Mouse (Mus musculus) adrenal gland, adult 18-20 months (tissue): ENCODE results near the gene Spef1. TPM values are rescaled to one million over a fixed set of nuclear protein-coding genes. Genes with fewer than 3 reads are reported as not detected.

Experiments
- DNase-seq, 2 experiments: peaks; one replicate each; pipeline ENCODE4 v3.0.0; 2021 to 2022; ENCODE audit warnings: low spot score in 2 of 2
- total RNA-seq, 2 experiments: library from RNA; stranded (reverse); gene quantifications; 1 replicate in 1 of 2; 2 replicates in 1 of 2; pipeline ENCODE4 v1.2.3; 2021

The Spef1 gene
- total RNA-seq, 2 experiments from 2014 or later, result 4.5 to 5.6 TPM

DNA sequence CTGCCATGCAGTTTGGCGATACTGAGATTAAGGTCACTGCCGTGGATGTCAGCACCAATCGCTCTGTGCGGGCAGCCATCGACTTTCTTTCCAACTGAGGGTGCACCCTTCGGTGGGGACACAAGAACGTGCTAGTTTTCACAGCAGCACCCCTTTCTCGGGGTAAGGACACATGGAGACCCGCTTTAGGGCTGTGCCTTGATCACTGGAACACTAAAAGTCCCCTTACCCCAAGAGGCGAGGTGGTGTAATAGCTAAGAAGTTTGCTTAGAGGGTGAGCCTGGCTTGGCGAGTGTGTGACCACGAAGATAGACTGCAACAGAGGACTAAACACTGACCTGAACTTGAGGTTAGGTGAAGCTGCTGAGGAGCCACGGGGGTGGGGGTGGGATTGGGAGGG lies 42.0 kb downstream of the Spef1 start:
- no peak for DNase-seq

DNA sequence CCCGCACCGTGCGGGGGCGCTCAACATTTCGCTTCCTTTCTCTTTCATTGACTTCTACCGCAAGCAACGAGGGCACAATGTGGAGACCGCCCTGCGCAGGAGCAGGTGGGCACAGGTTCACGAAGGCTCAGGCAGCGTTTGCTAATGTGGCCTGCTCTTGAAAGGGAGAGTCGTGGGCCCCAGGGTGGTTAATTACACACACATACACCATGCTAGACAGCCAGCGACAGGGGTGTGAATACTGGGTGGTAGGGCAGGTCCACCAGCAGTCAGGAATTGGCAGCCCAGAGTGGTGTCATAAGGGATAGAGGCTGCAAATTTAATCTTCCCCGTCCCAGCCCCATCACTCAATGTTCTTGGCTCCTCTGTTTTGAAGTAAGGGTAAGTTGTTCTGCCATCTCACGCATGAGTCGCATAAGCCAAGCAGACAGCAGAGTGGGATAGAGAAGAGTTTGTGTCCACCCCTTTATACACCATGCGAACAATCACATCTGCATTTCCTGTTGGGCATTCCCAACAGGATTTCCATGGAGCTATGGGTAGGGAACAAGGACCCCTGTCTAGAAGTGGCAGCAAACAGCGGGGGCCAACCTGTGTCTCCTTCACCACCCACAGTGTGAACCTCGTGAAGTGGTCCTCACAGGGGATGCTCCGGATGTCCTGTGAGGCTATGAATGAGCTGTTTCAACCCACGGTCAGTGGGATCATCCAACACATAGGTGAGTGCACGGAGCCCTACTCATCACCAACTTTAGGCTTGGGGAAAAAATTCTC lies 43.9 kb downstream of the Spef1 start:
- DNase-seq, result no peak

DNA sequence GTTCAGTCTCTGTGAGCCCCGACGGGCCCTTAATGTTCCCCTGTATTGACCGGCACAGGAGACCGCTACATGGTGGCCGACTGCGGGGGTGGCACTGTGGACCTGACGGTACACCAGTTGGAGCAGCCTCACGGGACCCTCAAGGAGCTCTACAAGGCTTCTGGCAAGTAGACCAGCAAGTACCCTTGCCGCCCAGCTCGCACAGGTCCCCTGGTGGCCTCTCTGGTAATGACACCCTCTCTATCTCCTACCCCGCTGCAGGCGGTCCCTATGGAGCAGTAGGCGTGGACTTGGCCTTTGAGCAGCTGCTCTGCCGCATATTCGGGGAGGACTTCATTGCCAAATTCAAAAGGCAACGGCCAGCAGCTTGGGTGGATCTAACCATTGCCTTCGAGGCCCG lies 44.5 kb downstream of the Spef1 start:
- DNase-seq, result peak; percentile 67 to 76

DNA sequence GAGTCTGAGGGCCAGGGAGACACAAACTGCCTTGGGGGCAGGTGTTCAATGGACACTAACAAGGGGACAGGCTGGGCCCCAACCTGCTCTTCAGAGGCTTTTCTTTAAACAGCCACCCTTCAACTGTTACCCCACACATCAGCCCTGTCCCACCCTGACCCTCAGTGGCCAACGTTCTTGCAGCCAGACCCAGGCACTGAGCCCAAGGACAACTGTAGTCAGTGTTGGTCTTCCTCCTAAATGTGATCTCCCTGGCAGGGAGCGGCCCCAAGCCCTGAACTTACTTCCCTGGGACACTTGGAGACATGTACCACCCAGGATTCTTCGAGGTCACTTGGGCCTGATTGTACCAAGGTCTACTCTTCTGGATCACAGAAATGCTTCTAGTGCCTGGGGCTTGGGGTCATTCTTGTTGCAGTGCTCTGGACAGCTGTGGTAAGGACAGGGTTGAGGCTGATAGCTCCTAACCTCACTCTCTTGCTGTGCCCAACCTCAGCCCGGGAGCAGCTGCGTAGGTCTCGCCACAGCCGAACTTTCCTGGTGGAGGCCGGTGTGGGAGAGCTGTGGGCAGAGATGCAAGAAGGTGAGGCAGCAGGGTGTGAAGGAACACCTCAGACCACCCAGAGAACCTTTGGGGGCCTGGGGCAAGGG lies 45.6 kb downstream of the Spef1 start:
- no peak for DNase-seq

DNA sequence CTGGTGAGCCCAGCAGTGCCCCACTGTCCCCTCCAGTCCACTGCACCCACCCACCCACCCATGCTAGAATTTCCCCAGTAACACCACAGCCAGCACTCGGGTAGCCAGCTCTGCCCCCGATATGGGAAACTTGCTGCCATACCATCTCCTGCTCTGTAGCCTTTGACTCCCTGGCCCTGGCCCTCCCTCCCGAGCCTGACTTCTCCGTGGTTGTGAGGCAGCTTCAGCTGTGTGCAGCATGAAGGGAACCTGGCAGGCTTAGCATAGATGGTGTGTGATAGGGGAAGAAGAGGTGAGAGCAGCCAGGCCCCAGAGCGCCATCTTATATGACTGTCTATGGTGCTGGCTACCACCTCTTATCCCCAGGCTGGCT lies 46.6 kb downstream of the Spef1 start:
- DNase-seq, result no peak

DNA sequence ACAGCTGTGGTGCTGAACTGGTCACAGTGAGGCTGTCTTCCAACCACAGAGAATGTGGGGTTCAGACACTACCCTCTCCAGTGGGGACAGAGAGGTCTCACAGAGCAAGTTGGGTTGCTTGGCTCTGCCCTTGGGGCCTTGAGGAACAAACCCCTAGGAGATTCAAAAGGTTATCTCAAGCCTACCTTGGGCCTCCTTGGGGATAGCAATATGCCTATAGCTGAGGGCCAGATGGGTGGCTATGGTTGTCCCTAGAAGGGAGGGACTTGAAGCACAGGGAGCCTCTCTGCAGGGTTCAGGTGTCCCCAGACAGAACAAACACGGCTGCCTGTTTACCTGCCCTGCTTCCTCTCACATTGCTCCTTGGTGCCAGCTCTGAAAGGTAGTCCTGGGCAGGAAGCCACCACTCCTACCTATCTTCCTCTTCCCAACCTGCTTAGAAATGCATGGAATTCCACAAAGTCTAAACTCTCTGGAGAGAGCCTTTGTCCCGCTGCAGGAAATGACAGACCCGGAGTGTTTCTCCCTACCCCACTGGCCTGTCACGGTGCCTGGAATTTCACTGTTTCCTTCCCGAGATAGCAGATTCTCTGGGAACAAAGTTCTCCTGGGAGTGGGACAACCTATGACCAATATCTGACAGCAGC lies 47.1 kb downstream of the Spef1 start:
- DNase-seq, result no peak

DNA sequence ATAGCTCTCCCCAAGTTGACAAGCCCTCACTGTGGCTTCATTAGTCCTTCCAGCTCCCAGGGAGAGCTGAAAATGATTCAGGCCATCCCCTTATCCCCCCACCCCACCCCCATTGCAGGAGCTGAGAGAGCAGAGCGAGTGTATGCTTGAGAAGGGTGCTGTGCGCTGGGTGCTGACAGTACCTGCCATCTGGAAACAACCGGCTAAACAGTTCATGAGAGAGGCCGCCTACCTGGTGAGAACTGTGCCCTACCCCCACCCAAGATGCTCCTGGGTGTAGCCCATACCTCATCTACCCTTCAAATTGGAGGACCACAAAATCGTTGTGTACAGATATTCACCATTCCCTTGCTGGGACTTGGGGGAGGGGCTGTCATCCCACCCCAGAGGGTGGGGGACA lies 47.8 kb downstream of the Spef1 start:
- no peak for DNase-seq

DNA sequence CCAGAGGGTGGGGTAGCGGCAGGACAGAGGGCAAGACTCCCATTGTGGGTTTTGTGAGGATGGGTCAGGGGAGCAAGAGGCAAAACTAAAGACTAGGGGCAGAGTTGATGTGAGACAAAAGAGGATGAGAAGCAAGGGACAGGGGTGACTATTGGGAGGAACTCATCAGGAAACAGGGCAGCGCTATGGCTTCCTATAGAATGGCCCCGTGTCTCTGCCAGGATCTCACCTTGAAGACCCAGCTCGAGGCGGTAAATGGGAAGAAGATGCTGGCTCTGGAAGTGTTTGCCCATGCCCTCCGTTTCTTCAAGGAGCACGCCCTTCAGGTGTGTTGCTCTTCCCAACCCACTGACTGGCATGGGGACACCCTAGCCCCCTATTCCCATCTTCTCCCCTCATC lies 48.3 kb downstream of the Spef1 start:
- DNase-seq, result no peak

DNA sequence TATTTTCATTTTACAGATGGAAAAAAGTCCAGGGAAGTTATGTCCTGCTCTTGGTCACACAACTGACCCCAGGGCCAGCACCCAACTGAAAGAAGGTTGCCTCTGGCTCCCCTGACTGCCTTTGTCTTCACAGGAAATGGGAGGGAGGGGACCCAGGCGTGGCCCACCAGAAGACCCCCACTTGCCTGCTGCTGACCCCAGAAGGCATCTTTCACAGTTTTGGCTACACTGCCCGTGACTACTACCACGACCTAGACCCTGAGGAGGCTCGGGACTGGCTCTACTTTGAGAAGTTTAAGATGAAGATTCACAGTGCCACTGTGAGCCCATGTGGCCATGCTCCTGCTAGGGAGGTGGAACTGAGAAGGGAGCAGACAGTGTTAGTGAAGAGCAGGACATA lies 48.8 kb downstream of the Spef1 start:
- DNase-seq, result no peak

DNA sequence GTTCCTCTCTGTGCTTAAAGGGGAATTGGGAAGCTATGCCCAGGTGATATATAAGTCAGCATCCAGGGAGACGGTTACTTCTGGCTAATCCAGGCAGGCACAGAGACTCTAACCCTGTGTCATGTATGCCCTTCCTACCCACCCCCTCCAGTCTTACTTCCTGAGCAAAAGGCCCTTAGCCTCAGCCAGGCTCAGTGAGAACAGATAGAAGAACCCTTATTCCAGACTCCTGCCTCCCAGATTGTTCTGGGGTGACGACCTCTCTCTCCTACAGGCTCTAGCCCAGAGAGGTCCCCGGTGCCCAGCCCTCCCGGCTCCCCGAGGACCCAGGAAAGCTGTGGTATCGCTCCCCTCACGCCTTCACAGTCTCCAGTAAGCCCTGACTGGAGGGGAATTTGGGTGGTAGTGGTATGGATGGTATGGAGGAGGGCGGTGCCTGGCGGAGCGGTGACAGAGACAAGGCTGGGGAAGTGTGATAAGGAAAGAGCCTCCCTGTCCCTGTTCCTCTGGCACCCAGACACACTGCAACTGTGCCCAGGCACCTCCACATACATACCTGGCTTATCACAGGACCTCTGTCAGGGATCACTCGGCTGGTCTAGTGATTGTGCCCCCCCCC lies 51.5 kb downstream of the Spef1 start:
- peak in 1 of 2 experiments; percentile 1 for DNase-seq

DNA sequence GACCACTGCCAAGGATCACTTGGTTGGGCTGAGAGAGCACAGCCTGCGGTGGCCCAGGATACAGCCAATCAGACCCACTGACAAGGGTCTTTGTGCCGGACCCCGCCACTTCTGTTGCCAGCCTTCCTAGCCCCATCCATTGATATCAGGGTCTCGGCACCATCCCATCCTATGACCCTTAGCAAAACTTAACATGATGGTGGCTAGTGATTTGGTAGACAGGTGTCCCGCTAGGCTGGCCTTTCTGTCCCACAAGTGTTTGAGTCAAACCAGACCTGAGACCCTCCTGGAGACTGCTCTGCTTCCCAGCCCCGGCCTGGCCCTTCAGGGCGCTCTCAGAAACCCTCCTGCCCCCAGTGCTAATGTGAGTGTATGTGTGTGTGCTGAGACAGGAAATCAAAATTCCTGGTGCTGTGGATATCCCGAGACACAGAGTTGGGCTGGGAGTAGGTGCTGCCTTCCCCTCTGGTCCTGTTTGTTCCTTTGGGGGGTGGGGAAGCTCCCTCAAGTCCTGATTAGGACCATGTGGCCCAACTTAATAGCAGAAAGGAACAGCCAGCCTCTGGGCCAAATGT lies 52.2 kb downstream of the Spef1 start:
- DNase-seq, result peak in 1 of 2 experiments; percentile 1

DNA sequence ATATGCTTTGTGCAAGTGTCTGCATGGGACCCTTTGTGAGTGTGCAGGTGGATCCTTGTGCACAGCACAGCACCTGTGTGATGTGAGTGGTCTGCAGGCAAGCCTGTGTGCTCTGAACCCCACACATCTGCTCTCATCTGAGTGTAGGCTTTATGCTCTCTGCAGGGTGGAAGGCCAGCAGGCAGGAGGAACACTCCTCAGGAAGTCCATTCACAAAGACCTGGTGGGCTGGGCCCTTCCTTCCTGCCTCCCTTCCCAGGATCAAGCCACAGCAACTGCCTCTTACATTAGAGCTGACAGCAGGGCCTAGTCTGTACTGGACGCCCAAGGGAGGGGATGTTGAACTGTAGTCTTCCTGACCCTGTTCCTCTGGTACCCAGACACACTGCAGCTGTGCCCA lies 52.7 kb downstream of the Spef1 start:
- peak in 1 of 2 experiments; percentile 1 for DNase-seq

DNA sequence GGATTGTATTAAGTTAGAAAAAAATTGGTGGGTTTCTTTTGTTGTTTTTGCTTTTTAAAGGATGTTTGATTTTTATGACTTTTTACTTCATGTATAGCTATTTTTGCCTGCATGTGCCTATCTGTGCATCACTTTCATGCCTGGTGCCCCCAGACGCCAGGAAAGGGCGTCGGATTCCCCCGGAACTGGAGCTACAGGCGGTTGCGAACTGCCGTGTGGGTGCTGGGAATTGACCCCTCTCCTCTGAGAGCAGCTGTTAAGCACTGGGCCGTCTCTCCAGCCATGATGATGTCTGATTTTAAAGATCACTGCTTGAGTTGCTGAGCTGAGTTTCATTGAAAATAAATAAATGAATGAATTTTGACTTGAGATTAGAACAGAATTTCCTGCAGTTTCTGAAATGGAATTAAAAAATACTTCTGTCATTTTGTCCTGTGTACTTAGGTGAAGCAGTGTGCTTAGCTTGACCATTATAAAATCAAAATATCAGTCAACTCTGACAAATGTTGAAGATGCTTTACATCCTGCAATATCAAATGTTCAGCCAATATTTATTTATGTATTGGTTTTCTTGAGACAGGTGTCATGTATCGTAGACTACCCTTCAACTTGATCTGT lies 54.0 kb downstream of the Spef1 start, which contains the start of gene Gm11037:
Gene Gm11037, plus strand, starts transcription at position 568 of the 618 bp plus-strand sequence.
- no peak for DNase-seq

DNA sequence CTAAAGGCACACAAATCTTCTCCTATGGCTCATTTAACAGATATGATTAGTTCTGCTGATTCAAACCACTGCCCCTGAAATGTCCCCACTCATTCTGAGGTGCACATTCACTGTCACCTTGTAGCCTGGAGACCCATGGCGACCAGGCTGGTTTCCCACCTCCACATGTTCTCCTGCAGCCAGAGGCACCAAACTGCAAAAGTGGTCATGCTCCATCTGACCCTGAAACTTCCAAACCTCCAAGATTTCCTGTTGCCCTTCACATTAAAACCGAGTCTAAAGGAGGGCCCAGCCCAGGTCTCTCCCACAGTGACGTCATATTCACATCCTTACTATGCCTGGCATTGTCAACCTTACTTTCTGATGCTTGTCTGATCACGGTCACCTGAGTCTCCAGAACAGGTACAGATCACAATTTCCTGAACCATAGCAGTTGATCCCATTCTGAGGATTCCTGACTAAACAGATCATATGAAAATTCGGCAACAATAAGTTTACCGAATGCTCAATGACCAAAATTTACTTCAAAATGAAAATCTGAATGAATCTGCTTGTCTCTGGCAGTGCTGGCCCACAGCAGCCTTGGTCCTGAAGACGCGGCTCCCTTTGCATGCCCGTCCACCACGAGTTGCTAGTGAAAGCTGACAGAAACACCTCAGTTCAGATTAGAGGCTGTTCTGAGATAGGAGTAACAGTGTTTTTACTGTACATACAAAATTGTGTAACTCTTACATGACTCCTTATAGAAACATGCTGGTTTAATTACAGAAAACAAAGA lies 54.8 kb downstream of the Spef1 start:
- peak in 1 of 2 experiments; percentile 1 for DNase-seq

DNA sequence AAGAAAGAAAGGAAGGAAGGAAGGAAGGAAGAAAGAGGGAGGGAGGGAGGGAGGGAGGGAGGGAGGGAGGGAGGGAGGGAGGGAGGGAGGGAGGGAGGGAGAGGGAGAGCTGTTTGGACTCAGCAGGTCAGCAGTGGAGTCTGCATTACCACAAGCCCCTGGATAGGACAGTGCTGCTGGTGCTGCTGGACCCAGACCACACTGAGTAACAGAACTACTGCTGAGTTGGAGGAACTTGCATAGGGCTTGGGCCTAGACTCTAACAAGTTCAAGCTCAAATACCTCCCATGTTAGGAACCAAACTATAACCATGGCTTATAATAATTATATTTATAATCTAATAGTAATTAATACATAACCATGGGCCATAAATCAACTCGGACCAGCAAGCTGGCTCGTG lies 56.2 kb downstream of the Spef1 start:
- no peak for DNase-seq

DNA sequence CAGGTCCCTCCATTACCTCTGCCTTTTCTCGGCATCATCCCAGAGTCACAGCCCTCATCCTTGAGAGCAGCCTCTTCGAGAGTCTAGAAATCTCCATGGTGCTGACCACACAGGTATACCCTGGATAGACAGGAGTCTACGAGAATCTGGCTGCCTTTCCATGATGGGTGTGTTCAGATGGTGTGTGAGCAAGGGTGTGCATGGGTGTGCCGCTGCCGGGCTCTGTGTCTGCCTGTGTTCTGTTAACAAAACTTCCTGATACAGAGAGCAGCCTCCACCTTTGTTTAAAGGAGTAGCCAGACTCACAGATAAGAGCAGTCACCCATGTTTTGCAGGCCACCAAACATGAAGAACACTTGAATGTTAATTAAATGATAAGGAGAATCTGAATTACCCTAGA lies 57.2 kb downstream of the Spef1 start:
- DNase-seq, result no peak

DNA sequence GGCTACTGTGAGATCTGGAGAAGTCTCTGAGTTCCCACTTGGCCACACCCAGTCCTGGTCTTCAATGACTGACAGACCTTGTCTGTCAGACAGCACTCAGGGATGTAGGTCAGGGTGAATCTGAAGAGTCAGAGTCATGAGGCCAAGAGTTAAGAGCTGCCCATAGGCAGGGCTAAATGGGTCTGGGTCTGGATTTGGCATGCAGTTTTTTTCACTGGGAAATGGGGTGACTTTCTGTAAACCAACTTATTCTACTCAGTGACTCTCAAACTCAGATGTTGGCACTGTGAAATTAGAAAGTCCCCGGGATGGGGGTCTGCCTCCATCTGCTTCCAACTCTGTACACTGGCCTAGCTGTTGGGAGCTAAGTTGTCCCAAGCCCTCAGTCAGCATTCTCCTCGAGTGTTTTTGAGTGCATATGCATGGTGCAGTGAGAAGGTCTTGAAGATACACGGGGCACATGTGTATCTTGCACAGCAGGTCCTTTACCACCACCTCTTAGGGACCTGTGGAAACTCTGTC lies 58.4 kb downstream of the Spef1 start:
- no peak for DNase-seq

DNA sequence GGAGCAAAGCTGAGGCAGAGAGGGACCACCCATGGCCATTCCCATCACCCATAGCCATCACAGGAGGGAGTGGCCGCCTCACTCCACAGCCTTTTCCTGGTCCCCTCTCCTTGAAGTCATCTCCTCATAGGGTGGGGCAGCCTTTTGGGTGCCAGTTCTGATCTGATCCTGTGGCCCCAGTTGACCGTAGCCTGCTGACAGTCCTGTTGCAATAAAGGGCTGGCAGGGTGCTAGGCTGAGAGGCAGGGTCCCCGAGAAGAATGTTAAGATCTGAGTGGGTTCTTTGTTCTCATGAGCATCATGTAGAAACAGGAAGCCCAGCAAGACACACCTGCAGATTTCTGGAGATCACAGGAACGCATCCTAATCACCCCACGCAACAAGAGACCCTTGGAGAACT lies 58.9 kb downstream of the Spef1 start:
- no peak for DNase-seq

DNA sequence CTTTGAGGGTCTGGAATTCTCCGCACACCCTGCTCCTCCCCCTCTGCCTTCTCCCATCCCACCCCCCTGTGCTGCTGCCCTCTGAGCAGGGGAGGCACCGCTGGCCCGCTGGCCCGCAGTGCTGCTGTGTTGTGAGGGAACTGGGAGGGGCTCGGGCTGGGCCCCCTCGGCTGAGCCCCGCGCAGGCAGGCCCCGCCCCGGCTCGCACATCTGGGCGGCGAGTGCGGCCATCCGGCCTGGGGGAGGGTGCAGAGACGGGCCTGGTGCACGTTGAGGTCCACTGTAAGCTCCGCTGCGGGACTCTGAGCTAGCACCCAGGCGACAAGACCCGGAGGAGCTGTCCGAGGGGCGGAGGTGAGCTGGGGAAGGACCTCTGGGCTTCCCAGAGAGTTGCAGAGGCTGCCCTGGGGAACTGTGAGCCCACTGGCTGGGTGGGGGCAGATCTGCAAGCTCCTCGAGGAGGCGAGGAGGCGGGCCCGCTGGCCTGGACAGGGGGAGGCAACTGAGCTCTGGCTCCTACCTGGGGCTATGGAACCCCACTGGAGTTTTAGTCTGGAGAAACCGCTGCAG lies 59.8 kb downstream of the Spef1 start, which contains the start of gene Hspa12b:
Gene Hspa12b, plus strand, starts transcription at position 120 of the 570 bp plus-strand sequence.
- DNase-seq, result peak; percentile 42 to 58
